In genomic region chr7:82770207-82770606, GRCm38 (mm10) we compare ENCODE assay signal across 14 mouse cellular contexts.
A peak's percentile ranks its signal among the peaks of the same experiment; 100 is the strongest.
DNase-seq lines count a peak whose midpoint lies in the region; ATAC-seq and TF ChIP-seq lines count a peak whose summit lies in the region.
"Had no signal": no experiment of that assay in that cellular context is flagged by ENCODE, and none has a peak within 500 bp of the region (broad histone marks: within the 10 kb centered on the region; RNA-seq: fewer than 3 reads in every experiment).

No protein-coding gene starts in this region.

- H3K36me3 ChIP-seq in hindbrain, embryonic 10.5 days, result peaks cover 15% of the 10 kb centered on the region
- peaks cover 8% of the 10 kb centered on the region; the same call in 1 of the 2 replicates for H3K36me3 ChIP-seq in midbrain, embryonic 13.5 days

- H3K9ac ChIP-seq in midbrain, embryonic 13.5 days (replicated peaks), result no peak overlapping the region

- H3K27ac ChIP-seq in layer of hippocampus, adult 2 months, result no peak overlapping the region
- H3K27ac ChIP-seq in hindbrain, embryonic 10.5 days, result peak overlapping the region; percentile 45; the same call in 1 of the 2 replicates
- peak overlapping the region; percentile 60; the same call in 1 of the 2 replicates for H3K27ac ChIP-seq in midbrain, embryonic 13.5 days
- H3K27ac ChIP-seq: left cerebral cortex, adult 2 months had no signal

- H3K4me2 ChIP-seq in midbrain, embryonic 13.5 days (replicated peaks), result no peak overlapping the region
- H3K4me2 ChIP-seq: liver, embryonic 11.5 days had no signal

- 61% methylated on average over 6 of the region's 6 CpGs for WGBS in hindbrain, embryonic 10.5 days
- 42% methylated on average over 6 of the region's 6 CpGs for WGBS in midbrain, embryonic 13.5 days

- ATAC-seq in midbrain, embryonic 13.5 days, result peak; percentile 48; the same call in 1 of the 2 replicates
- ATAC-seq: Patski had no signal

- no peaks in the 10 kb centered on the region for H3K27me3 ChIP-seq in hindbrain, embryonic 10.5 days (ENCODE audit: insufficient read depth, poor library complexity, severe bottlenecking)
- H3K27me3 ChIP-seq in midbrain, embryonic 13.5 days, result no peaks in the 10 kb centered on the region
- H3K27me3 ChIP-seq: Patski had no signal

- peaks cover 6% of the 10 kb centered on the region; the same call in 1 of the 2 replicates for H3K9me3 ChIP-seq in hindbrain, embryonic 10.5 days
- 0 out of 2 replicates have a peak, but pooled peaks cover 4% of the 10 kb centered on the region for H3K9me3 ChIP-seq in midbrain, embryonic 13.5 days

- DNase-seq in adrenal gland, adult (ENCODE audit: inconsistent age in 2 of 2, low spot score in 1 of 2), result peak; percentile 42 to 71
- no peak for DNase-seq in adrenal gland, adult 18-20 months (ENCODE audit: low spot score in 2 of 2)
- DNase-seq in layer of hippocampus, adult 2 months (ENCODE audit: low spot score in 2 of 2), result no peak
- DNase-seq in layer of hippocampus, adult 9-11 months, result no peak
- no peak for DNase-seq in hindbrain, embryonic 10.5 days (ENCODE audit: low spot score)
- DNase-seq in layer of hippocampus, adult 11-12 months (ENCODE audit: low spot score), result no peak
- DNase-seq in gastrocnemius, postnatal 4 days (ENCODE audit: low spot score in 2 of 2), result no peak
- DNase-seq: cerebellum, adult 8-10 months; kidney, adult 11 months; kidney, postnatal 4 days had no signal

- H3K4me3 ChIP-seq in layer of hippocampus, adult 2 months, result no peak overlapping the region
- no peak overlapping the region for H3K4me3 ChIP-seq in hindbrain, embryonic 10.5 days
- H3K4me3 ChIP-seq in midbrain, embryonic 13.5 days (replicated peaks), result no peak overlapping the region
- H3K4me3 ChIP-seq: left cerebral cortex, adult 2 months had no signal

- TF ChIP-seq CTCF in layer of hippocampus, adult 2 months (conservative IDR thresholded peaks at IDR 0.05), result peak; percentile 21; the same call in 1 of the 2 replicates

- peaks cover 30% of the 10 kb centered on the region for H3K4me1 ChIP-seq in hindbrain, embryonic 10.5 days (replicated peaks)
- H3K4me1 ChIP-seq in midbrain, embryonic 13.5 days (replicated peaks), result peaks cover 28% of the 10 kb centered on the region

Comparison
In these comparisons a context has a peak if more than half of its experiments do, and no peak if none do; other contexts are left out.
1. DNase-seq: peak in adrenal gland, adult (2 of 2); none in adrenal gland, adult 18-20 months (0 of 2), layer of hippocampus, adult 2 months (0 of 2), layer of hippocampus, adult 9-11 months (single experiment), hindbrain, embryonic 10.5 days (single experiment), layer of hippocampus, adult 11-12 months (single experiment) and gastrocnemius, postnatal 4 days (0 of 2).